ENCODE assay signal across 25 mouse cellular contexts in the genomic region with DNA sequence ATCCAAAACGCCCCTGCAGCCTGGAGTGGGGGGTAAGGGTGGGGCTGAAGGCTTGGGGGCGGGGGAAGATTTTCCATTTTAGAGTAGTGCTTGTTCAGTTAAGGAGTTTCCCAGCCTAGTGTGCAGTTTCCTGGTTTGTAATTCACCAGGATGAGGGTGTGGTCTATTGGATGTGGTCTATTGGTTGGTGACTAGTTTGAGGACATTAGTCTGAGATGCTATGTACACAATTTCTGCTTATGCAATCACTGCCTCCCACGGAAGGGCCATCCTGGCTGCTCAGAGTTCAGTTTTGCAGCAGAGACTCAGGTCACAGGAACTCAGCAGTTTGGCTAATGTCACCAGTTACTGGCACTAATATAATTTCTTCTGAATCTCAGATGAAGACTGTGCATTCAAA. TPM values are rescaled to one million over a fixed set of nuclear protein-coding genes. Genes with fewer than 3 reads are reported as not detected.
DNase-seq lines count a peak whose midpoint lies in the region; ATAC-seq and TF ChIP-seq lines count a peak whose summit lies in the region.
"Had no signal": no experiment of that assay in that cellular context is flagged by ENCODE, and none has a peak within 500 bp of the region (broad histone marks: within the 10 kb centered on the region; RNA-seq: fewer than 3 reads in every experiment).

No protein-coding gene starts in this region.

- H3K27me3 ChIP-seq in liver, adult 2 months (ENCODE audit: control insufficient read depth, insufficient read depth, low read length) = no peaks in the 10 kb centered on the region
- H3K27me3 ChIP-seq in liver, postnatal 0 days (ENCODE audit: insufficient read depth, low read length) = no peaks in the 10 kb centered on the region
- H3K27me3 ChIP-seq in stomach, postnatal 0 days (ENCODE audit: control insufficient read depth, insufficient read depth, low read length) = no peaks in the 10 kb centered on the region
- no peaks in the 10 kb centered on the region for H3K27me3 ChIP-seq in thymus, adult 2 months (ENCODE audit: control insufficient read depth, insufficient read depth, low read length)
- H3K27me3 ChIP-seq: embryonic facial prominence, embryonic 15.5 days; heart, embryonic 15.5 days; kidney, embryonic 15.5 days; limb, embryonic 13.5 days; midbrain, embryonic 13.5 days; neural tube, embryonic 12.5 days; Patski had no signal

- no peak overlapping the region for H3K9ac ChIP-seq in liver, adult 2 months (ENCODE audit: low read depth, low read length)
- no peak overlapping the region for H3K9ac ChIP-seq in liver, postnatal 0 days (replicated peaks)
- no peak overlapping the region for H3K9ac ChIP-seq in stomach, postnatal 0 days (ENCODE audit: low read length)
- H3K9ac ChIP-seq: embryonic facial prominence, embryonic 15.5 days; heart, embryonic 15.5 days; kidney, embryonic 15.5 days; limb, embryonic 13.5 days; midbrain, embryonic 13.5 days; neural tube, embryonic 12.5 days had no signal

- DNase-seq in adipocyte (ENCODE audit: low spot score) = peak; percentile 16
- DNase-seq in liver, adult 2 months (ENCODE audit: extremely low read depth, low read depth, low spot score) = peak; percentile 96
- peak; percentile 35 for DNase-seq in liver, postnatal 0 days
- no peak for DNase-seq in stomach, postnatal 0 days (ENCODE audit: low spot score)
- no peak for DNase-seq in ovary, postnatal 14 days (ENCODE audit: low spot score)
- no peak for DNase-seq in thymus, adult 2 months
- no peak for DNase-seq in heart, postnatal 4 days
- DNase-seq: adrenal gland, postnatal 10 days; cerebellum, adult 11 months; cerebellum, postnatal 14 days; gastrocnemius, postnatal 25 days; right cerebral cortex, adult 18-20 months had no signal

- no peaks in the 10 kb centered on the region for H3K36me3 ChIP-seq in liver, adult 2 months (ENCODE audit: control insufficient read depth, insufficient read depth, low read length)
- no peaks in the 10 kb centered on the region for H3K36me3 ChIP-seq in liver, postnatal 0 days (replicated peaks; ENCODE audit: insufficient read depth, low read length)
- no peaks in the 10 kb centered on the region for H3K36me3 ChIP-seq in stomach, postnatal 0 days (ENCODE audit: control insufficient read depth, insufficient read depth, low read length)
- H3K36me3 ChIP-seq in thymus, adult 2 months (ENCODE audit: control insufficient read depth, insufficient read depth, low read length) = no peaks in the 10 kb centered on the region
- H3K36me3 ChIP-seq: embryonic facial prominence, embryonic 15.5 days; heart, embryonic 15.5 days; kidney, embryonic 15.5 days; limb, embryonic 13.5 days; midbrain, embryonic 13.5 days; neural tube, embryonic 12.5 days had no signal

- no peak for TF ChIP-seq CTCF in liver, adult 2 months (IDR thresholded peaks at IDR 0.05; ENCODE audit: low read depth, low read length)
- TF ChIP-seq CTCF in liver, postnatal 0 days (IDR thresholded peaks at IDR 0.05; ENCODE audit: low read depth) = no peak
- no peak for TF ChIP-seq CTCF in stomach, postnatal 0 days (IDR thresholded peaks at IDR 0.05; ENCODE audit: low read depth)
- TF ChIP-seq CTCF in thymus, adult 2 months (IDR thresholded peaks at IDR 0.05; ENCODE audit: borderline replicate concordance, control insufficient read depth, extremely low read depth, insufficient read depth, low read length, poor library complexity) = no peak

- peak; percentile 82 for TF ChIP-seq EP300 in liver, postnatal 0 days (IDR thresholded peaks at IDR 0.05; ENCODE audit: low read depth)
- no peak for TF ChIP-seq EP300 in stomach, postnatal 0 days (optimal IDR thresholded peaks at IDR 0.05)

- H3K79me2 ChIP-seq in liver, adult 2 months (ENCODE audit: control insufficient read depth, insufficient read depth, low read length) = no peaks in the 10 kb centered on the region

- peaks cover 6% of the 10 kb centered on the region for H3K4me1 ChIP-seq in liver, adult 2 months (ENCODE audit: control insufficient read depth, insufficient read depth, low read length)
- H3K4me1 ChIP-seq in liver, postnatal 0 days (ENCODE audit: insufficient read depth) = no peaks in the 10 kb centered on the region
- no peaks in the 10 kb centered on the region for H3K4me1 ChIP-seq in stomach, postnatal 0 days (replicated peaks; ENCODE audit: control insufficient read depth, insufficient read depth)
- no peaks in the 10 kb centered on the region for H3K4me1 ChIP-seq in thymus, adult 2 months (replicated peaks; ENCODE audit: control insufficient read depth, insufficient read depth, low read length)
- H3K4me1 ChIP-seq: heart, embryonic 15.5 days; kidney, embryonic 15.5 days; limb, embryonic 13.5 days; neural tube, embryonic 12.5 days had no signal

- no peak overlapping the region for H3K4me3 ChIP-seq in liver, adult 2 months (ENCODE audit: insufficient read depth, low read depth, low read length)
- no peak overlapping the region for H3K4me3 ChIP-seq in liver, postnatal 0 days (ENCODE audit: low read depth, low read length)
- no peak overlapping the region for H3K4me3 ChIP-seq in stomach, postnatal 0 days (ENCODE audit: low read depth, low read length)
- H3K4me3 ChIP-seq in thymus, adult 2 months (ENCODE audit: control insufficient read depth, insufficient read depth, low read length) = no peak overlapping the region
- H3K4me3 ChIP-seq: embryonic facial prominence, embryonic 15.5 days; heart, embryonic 15.5 days; kidney, embryonic 15.5 days; limb, embryonic 13.5 days; midbrain, embryonic 13.5 days; neural tube, embryonic 12.5 days had no signal

- no peak overlapping the region for H3K27ac ChIP-seq in liver, adult 2 months (replicated peaks; ENCODE audit: insufficient read depth, low read depth, low read length)
- peak overlapping the region; percentile 73 for H3K27ac ChIP-seq in liver, postnatal 0 days (ENCODE audit: low read depth)
- no peak overlapping the region for H3K27ac ChIP-seq in stomach, postnatal 0 days (replicated peaks)
- H3K27ac ChIP-seq in thymus, adult 2 months (ENCODE audit: control insufficient read depth, insufficient read depth, low read length) = no peak overlapping the region
- H3K27ac ChIP-seq: embryonic facial prominence, embryonic 15.5 days; heart, embryonic 15.5 days; kidney, embryonic 15.5 days; limb, embryonic 13.5 days; macrophage; midbrain, embryonic 13.5 days; neural tube, embryonic 12.5 days had no signal

- 21% methylated on average over 3 of the region's 3 CpGs for WGBS in liver, adult 2 months
- WGBS in liver, postnatal 0 days (ENCODE audit: insufficient replicate concordance) = 41% methylated on average over 3 of the region's 3 CpGs
- 41% methylated on average over 3 of the region's 3 CpGs for WGBS in stomach, postnatal 0 days
- WGBS in thymus, adult 2 months = 82% methylated on average over 3 of the region's 3 CpGs

- H3K4me2 ChIP-seq in liver, postnatal 0 days (ENCODE audit: low read depth, low read length) = no peak overlapping the region
- no peak overlapping the region for H3K4me2 ChIP-seq in stomach, postnatal 0 days (replicated peaks; ENCODE audit: low read depth)
- H3K4me2 ChIP-seq: embryonic facial prominence, embryonic 15.5 days; heart, embryonic 15.5 days; kidney, embryonic 15.5 days; limb, embryonic 13.5 days; midbrain, embryonic 13.5 days; neural tube, embryonic 12.5 days had no signal

- ATAC-seq in liver, postnatal 0 days = peak; percentile 99
- peak; percentile 71 for ATAC-seq in stomach, postnatal 0 days (ENCODE audit: low FRiP score, low TSS enrichment)
- ATAC-seq: CD4-positive, CD25-positive, alpha-beta regulatory T cell, adult 4 months; forebrain, embryonic 16.5 days; midbrain, embryonic 13.5 days; Patski had no signal

- TF ChIP-seq POLR2A in liver, adult 2 months (IDR thresholded peaks at IDR 0.05; ENCODE audit: extremely low read depth, insufficient read depth, low read length) = no peak
- TF ChIP-seq POLR2A in thymus, adult 2 months (IDR thresholded peaks at IDR 0.05; ENCODE audit: control insufficient read depth, extremely low read depth, insufficient read depth, low read length, poor library complexity) = no peak

- H3K9me3 ChIP-seq in liver, postnatal 0 days (ENCODE audit: low read length) = no peaks in the 10 kb centered on the region
- no peaks in the 10 kb centered on the region for H3K9me3 ChIP-seq in stomach, postnatal 0 days (ENCODE audit: control insufficient read depth, low read length)
- H3K9me3 ChIP-seq: embryonic facial prominence, embryonic 15.5 days; heart, embryonic 15.5 days; kidney, embryonic 15.5 days; limb, embryonic 13.5 days; midbrain, embryonic 13.5 days; neural tube, embryonic 12.5 days had no signal

RNA-seq across cellular contexts. Expression of gene Slc22a15, which starts 33.8 kb away (rescaled TPM):
- 3.5 and 3.8 TPM in 2 replicates for total RNA-seq in liver, adult 2 months (2014; rRNA removed)
- polyA plus RNA-seq in liver, adult 2 months (2012; rRNA removed) = 5.8 and 10.5 TPM in 2 replicates
- 5.0 and 5.4 TPM in 2 replicates for polyA plus RNA-seq in liver, postnatal 0 days (2015; fragmentation: Nextera tagmentation; extraction: Ambion mirVana)
- polyA plus RNA-seq in stomach, postnatal 0 days (2015; fragmentation: Nextera tagmentation; extraction: Ambion mirVana) = 4.1 and 5.2 TPM in 2 replicates
- polyA plus RNA-seq in thymus, adult 2 months (2012; rRNA removed) = 7.0 and 8.0 TPM in 2 replicates
- 1 to 10 TPM; 8.4 to 8.8 TPM for total RNA-seq in heart, postnatal 4 days (2021)

RNA-seq across cellular contexts. Expression of gene Nhlh2, which starts 51.8 kb away (rescaled TPM):
- not detected in 2 replicates for total RNA-seq in liver, adult 2 months (2014; rRNA removed)
- not detected in 2 replicates for polyA plus RNA-seq in liver, adult 2 months (2012; rRNA removed)
- not detected in 2 replicates for polyA plus RNA-seq in liver, postnatal 0 days (2015; fragmentation: Nextera tagmentation; extraction: Ambion mirVana)
- not detected in 2 replicates for polyA plus RNA-seq in stomach, postnatal 0 days (2015; fragmentation: Nextera tagmentation; extraction: Ambion mirVana)
- polyA plus RNA-seq in thymus, adult 2 months (2012; rRNA removed) = 0.03 TPM in 1 of 2 replicates, not detected in the other
- total RNA-seq in heart, postnatal 4 days (2021) = not detected
- total RNA-seq: ES-E14; gastrocnemius, postnatal 25 days; heart, adult 8-10 months; hematopoietic stem cell, adult 5-6 weeks had no signal
- polyA plus RNA-seq: CD4-positive, CD25-positive, alpha-beta regulatory T cell, adult 4 months; heart, embryonic 15.5 days; kidney, embryonic 15.5 days; macrophage; Patski had no signal

Comparison
In these comparisons a context has a peak if more than half of its experiments do, and no peak if none do; other contexts are left out.
1. DNase-seq: peak in adipocyte (single experiment), liver, adult 2 months (single experiment) and liver, postnatal 0 days (single experiment); none in stomach, postnatal 0 days (single experiment), ovary, postnatal 14 days (single experiment), thymus, adult 2 months (single experiment) and heart, postnatal 4 days (single experiment).